Mouse (Mus musculus) heart, embryonic 16.5 days (tissue): ENCODE data around the gene Agpat4. TPM values are rescaled to one million over a fixed set of nuclear protein-coding genes. Genes with fewer than 3 reads are reported as not detected.
A peak's percentile ranks its signal among the peaks of the same experiment; 100 is the strongest.

Experiments
- ATAC-seq: fragments of 200-750 bp; cut with Nextera tagmentation; replicated peaks from 2 replicates; pipeline ENCODE4 v1.8.0; 2017; ENCODE audit warnings: moderate number of reproducible peaks; ENCODE audit not compliant: insufficient read depth, low FRiP score; ENCODE audit errors: extremely low read depth
- H3K27ac ChIP-seq: fragments of 300-500 bp; sonication (generic); 2 replicates; pipeline ENCODE4 v1.5.1; 2014; ENCODE audit warnings: mild to moderate bottlenecking, low read length, control low read depth, moderate library complexity
- H3K27me3 ChIP-seq: fragments of 300-500 bp; sonication (generic); 2 replicates; pipeline ENCODE4 v1.6.1; 2014; ENCODE audit warnings: low read length, mixed read lengths; ENCODE audit not compliant: control insufficient read depth, insufficient read depth
- H3K36me3 ChIP-seq: fragments of 300-500 bp; sonication (generic); 2 replicates; pipeline ENCODE4 v1.6.1; 2014; ENCODE audit not compliant: control insufficient read depth, insufficient read depth
- H3K4me1 ChIP-seq: fragments of 300-500 bp; sonication (generic); 2 replicates; pipeline ENCODE4 v1.6.1; 2014; ENCODE audit warnings: low read length, mixed read lengths; ENCODE audit not compliant: control insufficient read depth, insufficient read depth
- H3K4me2 ChIP-seq: fragments of 300-500 bp; sonication (generic); 2 replicates; pipeline ENCODE4 v1.6.1; 2014; ENCODE audit warnings: low read depth, mild to moderate bottlenecking, control low read depth, low read length
- H3K4me3 ChIP-seq: fragments of 300-500 bp; sonication (generic); 2 replicates; pipeline ENCODE4 v1.5.1; 2014; ENCODE audit warnings: mild to moderate bottlenecking, control low read depth, low read length
- H3K9ac ChIP-seq: fragments of 300-500 bp; sonication (generic); 2 replicates; pipeline ENCODE4 v1.6.1; 2014; ENCODE audit warnings: low read length, control low read depth
- H3K9me3 ChIP-seq: fragments of 300-500 bp; sonication (generic); replicated peaks from 2 replicates; pipeline ENCODE4 v1.6.1; 2016; ENCODE audit warnings: low read length; ENCODE audit not compliant: control insufficient read depth
- WGBS: fragments of 180-500 bp; shearing (Covaris S2); extraction: QIAGEN DNeasy Blood & Tissue Kit; methylation state at CpG from one replicate; pipeline ENCODE4 v1.1.7; 2014; 5-methylcytosine and 5-hydroxymethylcytosine counted together
- polyA plus RNA-seq: library from polyadenylated mRNA; unstranded; fragments of >200 nt; fragmentation: Nextera tagmentation; extraction: Ambion mirVana; gene quantifications from 2 replicates; pipeline ENCODE4 v1.2.1, GENCODE M21; 2015

Agpat4 gene
- polyA plus RNA-seq, 1 experiment from 2014 or later: 15.3 TPM

GRCm38 (mm10) chr17:12256142-12256541, 137.6 kb downstream of the Agpat4 start:
- Histone ChIP-seq H3K27me3 (no peaks in the 10 kb centered on the region), H3K9me3 (peaks cover 9% of the 10 kb centered on the region), H3K36me3 (peaks cover 64% of the 10 kb centered on the region), H3K4me2 (no peak overlapping the region), H3K27ac (no peak overlapping the region), H3K4me3 (no peak overlapping the region), H3K4me1 (peaks cover 2% of the 10 kb centered on the region; the same call in 1 of the 2 replicates), H3K9ac (no peak overlapping the region)
- 89% methylated on average over 11 of the region's 11 CpGs for WGBS
- no peak for ATAC-seq

GRCm38 (mm10) chr17:12258517-12258916, 140.0 kb downstream of the Agpat4 start:
- peaks cover 44% of the 10 kb centered on the region for H3K36me3 ChIP-seq
- 66% methylated on average over 6 of the region's 6 CpGs for whole genome bisulfite sequencing
- no peak overlapping the region for H3K4me2 ChIP-seq
- H3K4me1 ChIP-seq: peaks cover 2% of the 10 kb centered on the region; the same call in 1 of the 2 replicates
- no peak for ATAC-seq
- H3K27me3 ChIP-seq: no peaks in the 10 kb centered on the region
- no peaks in the 10 kb centered on the region for H3K9me3 ChIP-seq
- no peak overlapping the region for H3K4me3 ChIP-seq
- H3K9ac ChIP-seq: no peak overlapping the region
- H3K27ac ChIP-seq: no peak overlapping the region

- H3K36me3 ChIP-seq: peaks cover 30% of the 10 kb centered on the region
- no peak overlapping the region for H3K27ac ChIP-seq
- ATAC-seq: no peak
- no peak overlapping the region for H3K9ac ChIP-seq
- H3K4me3 ChIP-seq: no peak overlapping the region
- no peaks in the 10 kb centered on the region for H3K27me3 ChIP-seq
- H3K9me3 ChIP-seq: no peaks in the 10 kb centered on the region
- peaks cover 2% of the 10 kb centered on the region; the same call in 1 of the 2 replicates for H3K4me1 ChIP-seq
- 87% methylated on average over 8 of the region's 8 CpGs for WGBS
- H3K4me2 ChIP-seq: no peak overlapping the region
Measured at GRCm38 (mm10) chr17:12259957-12260356, 141.5 kb downstream of the Agpat4 start.

- Histone ChIP-seq H3K4me2 (no peak overlapping the region), H3K4me3 (no peak overlapping the region), H3K9me3 (no peaks in the 10 kb centered on the region), H3K27me3 (no peaks in the 10 kb centered on the region), H3K36me3 (peaks cover 20% of the 10 kb centered on the region; the same call in 1 of the 2 replicates), H3K9ac (no peak overlapping the region), H3K27ac (no peak overlapping the region), H3K4me1 (peaks cover 11% of the 10 kb centered on the region)
- ATAC-seq: no peak
- 92% methylated on average over 7 of the region's 7 CpGs for WGBS
Measured at GRCm38 (mm10) chr17:12261376-12261775, 142.9 kb downstream of the Agpat4 start.

- no peak for ATAC-seq
- Histone ChIP-seq H3K36me3 (peaks cover 20% of the 10 kb centered on the region; the same call in 1 of the 2 replicates), H3K4me1 (peaks cover 15% of the 10 kb centered on the region)
Measured at GRCm38 (mm10) chr17:12261887-12262286, 143.4 kb downstream of the Agpat4 start.

GRCm38 (mm10) chr17:12262851-12263250, 144.3 kb downstream of the Agpat4 start:
- ATAC-seq: no peak
- H3K27ac ChIP-seq: no peak overlapping the region; the same call in 1 of the 2 replicates
- H3K27me3 ChIP-seq: no peaks in the 10 kb centered on the region
- H3K4me2 ChIP-seq: no peak overlapping the region
- 86% methylated on average over 8 of the region's 8 CpGs for WGBS
- peaks cover 22% of the 10 kb centered on the region for H3K4me1 ChIP-seq
- H3K9ac ChIP-seq: no peak overlapping the region
- H3K9me3 ChIP-seq: no peaks in the 10 kb centered on the region
- H3K36me3 ChIP-seq: peaks cover 15% of the 10 kb centered on the region; the same call in 1 of the 2 replicates
- no peak overlapping the region for H3K4me3 ChIP-seq

More at GRCm38 (mm10) chr17:12261887-12262286, 143.4 kb downstream of the Agpat4 start:
- Histone ChIP-seq H3K27me3 (no peaks in the 10 kb centered on the region), H3K4me3 (no peak overlapping the region), H3K9me3 (no peaks in the 10 kb centered on the region), H3K9ac (0 out of 2 replicates have a peak overlapping the region, but pooled peaks have one; percentile 7), H3K4me2 (no peak overlapping the region), H3K27ac (no peak overlapping the region)
- 68% methylated on average over 2 of the region's 2 CpGs for WGBS

- H3K4me3 ChIP-seq: no peak overlapping the region
- no peak overlapping the region; the same call in 1 of the 2 replicates for H3K9ac ChIP-seq
- WGBS: 59% methylated on average over 13 of the region's 13 CpGs
- no peak overlapping the region for H3K4me2 ChIP-seq
- H3K4me1 ChIP-seq: peaks cover 22% of the 10 kb centered on the region
- no peaks in the 10 kb centered on the region for H3K9me3 ChIP-seq
- peak; percentile 49 for ATAC-seq
- H3K27ac ChIP-seq: peak overlapping the region; percentile 62
- H3K36me3 ChIP-seq: peaks cover 8% of the 10 kb centered on the region; the same call in 1 of the 2 replicates
- H3K27me3 ChIP-seq: no peaks in the 10 kb centered on the region
Measured at GRCm38 (mm10) chr17:12263787-12264186, 145.3 kb downstream of the Agpat4 start.

GRCm38 (mm10) chr17:12264293-12264692, 145.8 kb downstream of the Agpat4 start:
- H3K36me3 ChIP-seq: peaks cover 4% of the 10 kb centered on the region; the same call in 1 of the 2 replicates
- peak overlapping the region; percentile 62 for H3K27ac ChIP-seq
- H3K4me3 ChIP-seq: no peak overlapping the region
- H3K4me1 ChIP-seq: peaks cover 22% of the 10 kb centered on the region
- no peak for ATAC-seq
- 79% methylated on average over 3 of the region's 3 CpGs for WGBS
- H3K27me3 ChIP-seq: no peaks in the 10 kb centered on the region
- no peak overlapping the region for H3K4me2 ChIP-seq
- no peak overlapping the region; the same call in 1 of the 2 replicates for H3K9ac ChIP-seq
- H3K9me3 ChIP-seq: no peaks in the 10 kb centered on the region

GRCm38 (mm10) chr17:12265969-12266925, 147.7 kb downstream of the Agpat4 start:
- WGBS: 43% methylated on average over 21 of the region's 21 CpGs

More at GRCm38 (mm10) chr17:12265969-12266925, 147.7 kb downstream of the Agpat4 start:
- H3K4me3 ChIP-seq: no peak overlapping the region
- H3K9ac ChIP-seq: peak overlapping the region; percentile 47; the same call in 1 of the 2 replicates
- no peaks in the 10 kb centered on the region for H3K9me3 ChIP-seq
- ATAC-seq: peak; percentile 43
- peak overlapping the region; percentile 86 for H3K27ac ChIP-seq
- peaks cover 22% of the 10 kb centered on the region for H3K4me1 ChIP-seq
- peak overlapping the region; percentile 42 for H3K4me2 ChIP-seq
- no peaks in the 10 kb centered on the region for H3K27me3 ChIP-seq
- H3K36me3 ChIP-seq: peaks cover 10% of the 10 kb centered on the region
